Mouse (Mus musculus): ENCODE results near the gene Ankrd39. TPM values are rescaled to one million over a fixed set of nuclear protein-coding genes. Genes with fewer than 3 reads are reported as not detected.

Gene Ankrd39
- polyA plus RNA-seq, 1 experiment from 2014 or later, result 17.8 TPM

GRCm38 (mm10) chr1:36492416-36493139 is 54.7 kb downstream of the Ankrd39 start:
- ATAC-seq (ENCODE audit: low FRiP score), result 0 out of 2 replicates have a peak, but pooled peaks have one; percentile 43

DNA sequence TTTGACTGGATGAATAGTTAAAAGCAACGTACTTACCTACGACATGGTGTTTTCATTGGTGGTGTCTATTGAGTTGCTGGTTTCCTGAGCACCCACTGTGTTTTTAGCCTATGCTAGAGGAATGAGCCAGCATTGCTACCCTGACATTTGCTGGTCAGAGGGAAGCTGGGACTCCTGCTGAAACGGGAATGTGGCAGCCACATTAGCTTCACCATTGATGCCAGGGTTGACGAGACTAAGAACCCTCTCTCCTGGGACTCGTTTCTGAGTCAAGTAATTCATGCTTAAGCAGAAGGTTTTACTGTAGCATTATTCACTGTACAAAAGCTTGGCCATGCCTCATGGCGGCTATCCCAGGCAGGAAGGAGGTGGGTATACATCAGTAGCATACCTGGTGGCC is 57.6 kb downstream of the Ankrd39 start:
- Histone ChIP-seq H3K4me3 (no peak overlapping the region), H3K9me3 (replicated peaks) (no peaks in the 10 kb centered on the region), H3K4me1 (peaks cover 12% of the 10 kb centered on the region; the same call in 1 of the 2 replicates), H3K36me3 (no peaks in the 10 kb centered on the region), H3K9ac (no peak overlapping the region), H3K27ac (no peak overlapping the region), H3K27me3 (no peaks in the 10 kb centered on the region), H3K4me2 (replicated peaks) (no peak overlapping the region)
- 71% methylated on average over 6 of the region's 6 CpGs for WGBS
- ATAC-seq (ENCODE audit: low FRiP score), result no peak

More at GRCm38 (mm10) chr1:36492416-36493139, 54.7 kb downstream of the Ankrd39 start:
- Histone ChIP-seq H3K9ac (no peak overlapping the region), H3K27me3 (no peaks in the 10 kb centered on the region), H3K27ac (no peak overlapping the region), H3K36me3 (no peaks in the 10 kb centered on the region), H3K4me2 (replicated peaks) (no peak overlapping the region), H3K4me1 (peaks cover 6% of the 10 kb centered on the region; the same call in 1 of the 2 replicates), H3K4me3 (no peak overlapping the region), H3K9me3 (replicated peaks) (no peaks in the 10 kb centered on the region)
- 50% methylated on average over 9 of the region's 9 CpGs for WGBS

Small RNAs within 50 kb of the gene (microRNA-seq; reads per million reads assigned to microRNA genes)
- not detected for gene Gm47280

Other genes with a start within 250 kb of the Ankrd39 start
- 3.6 and 3.8 TPM in 2 replicates for gene Arid5a, start 239.7 kb downstream of the Ankrd39 start, polyA plus RNA-seq (2016; fragmentation: Nextera tagmentation; extraction: Ambion mirVana)
- gene Kansl3, start 178.3 kb downstream of the Ankrd39 start, polyA plus RNA-seq (2016; fragmentation: Nextera tagmentation; extraction: Ambion mirVana), result 44.5 and 45.4 TPM in 2 replicates
- gene Fer1l5, start 175.2 kb downstream of the Ankrd39 start, polyA plus RNA-seq (2016; fragmentation: Nextera tagmentation; extraction: Ambion mirVana), result 2.3 and 2.6 TPM in 2 replicates
- gene Lman2l, start 102.2 kb downstream of the Ankrd39 start, polyA plus RNA-seq (2016; fragmentation: Nextera tagmentation; extraction: Ambion mirVana), result 74.3 and 76.7 TPM in 2 replicates
- gene Cnnm4, start 75.8 kb downstream of the Ankrd39 start, polyA plus RNA-seq (2016; fragmentation: Nextera tagmentation; extraction: Ambion mirVana), result 11.3 and 11.5 TPM in 2 replicates
- 4.5 and 4.6 TPM in 2 replicates for gene Cnnm3, start 35.6 kb downstream of the Ankrd39 start, polyA plus RNA-seq (2016; fragmentation: Nextera tagmentation; extraction: Ambion mirVana)
- gene Ankrd23, start 10.6 kb downstream of the Ankrd39 start, polyA plus RNA-seq (2016; fragmentation: Nextera tagmentation; extraction: Ambion mirVana), result 14.6 and 18.8 TPM in 2 replicates
- not detected in 2 replicates for gene Gm42417, start 8.0 kb downstream of the Ankrd39 start, polyA plus RNA-seq (2016; fragmentation: Nextera tagmentation; extraction: Ambion mirVana)
- 33.4 and 35.6 TPM in 2 replicates for gene Sema4c, start 10.9 kb upstream of the Ankrd39 start, polyA plus RNA-seq (2016; fragmentation: Nextera tagmentation; extraction: Ambion mirVana)
- gene Fam178b, start 135.7 kb upstream of the Ankrd39 start, polyA plus RNA-seq (2016; fragmentation: Nextera tagmentation; extraction: Ambion mirVana), result 0.67 TPM in 1 of 2 replicates, not detected in the other
- 430 and 502 TPM in 2 replicates for gene Cox5b, start 144.0 kb upstream of the Ankrd39 start, polyA plus RNA-seq (2016; fragmentation: Nextera tagmentation; extraction: Ambion mirVana)
- not detected in 2 replicates for gene 4933424G06Rik, start 162.7 kb upstream of the Ankrd39 start, polyA plus RNA-seq (2016; fragmentation: Nextera tagmentation; extraction: Ambion mirVana)
- gene Actr1b, start 167.0 kb upstream of the Ankrd39 start, polyA plus RNA-seq (2016; fragmentation: Nextera tagmentation; extraction: Ambion mirVana), result 98.8 and 104 TPM in 2 replicates
- gene Zap70, start 214.4 kb upstream of the Ankrd39 start, polyA plus RNA-seq (2016; fragmentation: Nextera tagmentation; extraction: Ambion mirVana), result 0.34 and 0.39 TPM in 2 replicates